Mouse (Mus musculus) spleen, adult 18-20 months (tissue): ENCODE measurements around the gene Scn1b.

ENCODE experiments used
- DNase-seq, 2 experiments: peaks; one replicate each; pipeline ENCODE4 v3.0.0; 2022; ENCODE audit warnings: mixed read lengths in 2 of 2

Gene Scn1b

DNA sequence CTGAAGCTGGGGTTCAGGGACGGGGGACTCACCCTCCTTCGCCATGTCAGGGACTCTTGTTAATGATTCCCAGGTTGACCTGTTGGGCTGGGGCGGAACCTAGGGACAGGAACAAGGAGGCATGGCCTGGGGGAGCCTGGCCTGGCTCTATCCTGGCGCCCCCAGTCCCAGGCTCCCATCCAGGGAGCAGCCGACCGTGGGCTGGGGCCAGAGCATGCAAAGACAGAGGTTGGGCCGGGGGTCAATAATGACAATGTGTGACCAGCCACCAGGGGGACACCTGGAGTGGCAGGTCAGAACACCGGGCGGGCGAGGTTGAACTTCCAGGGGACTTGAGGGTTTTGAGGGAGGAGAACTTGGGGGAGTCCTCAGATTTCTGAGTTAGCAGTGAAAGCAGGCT lies 12.2 kb downstream of the Scn1b start:
- no peak for DNase-seq

DNA sequence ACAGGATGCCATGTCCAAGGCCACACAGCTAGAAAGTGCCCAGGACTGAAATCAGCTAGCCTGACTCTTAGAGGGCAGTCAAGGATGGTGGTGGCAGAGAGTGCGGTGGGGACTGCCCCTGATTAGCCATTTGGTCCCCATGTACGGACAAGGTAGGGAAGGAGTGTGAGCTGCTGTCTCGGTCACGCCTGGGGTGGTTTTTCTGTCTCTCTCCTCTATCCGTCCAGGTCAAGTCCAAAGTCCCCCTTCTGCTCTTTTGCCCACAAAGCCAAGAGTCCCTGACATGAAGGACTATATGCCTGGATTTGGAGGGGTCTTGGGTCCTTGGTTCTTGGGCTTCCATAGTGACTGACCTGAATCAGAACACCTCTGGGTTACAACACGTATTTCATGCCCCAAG lies 13.0 kb downstream of the Scn1b start:
- DNase-seq, result no peak

DNA sequence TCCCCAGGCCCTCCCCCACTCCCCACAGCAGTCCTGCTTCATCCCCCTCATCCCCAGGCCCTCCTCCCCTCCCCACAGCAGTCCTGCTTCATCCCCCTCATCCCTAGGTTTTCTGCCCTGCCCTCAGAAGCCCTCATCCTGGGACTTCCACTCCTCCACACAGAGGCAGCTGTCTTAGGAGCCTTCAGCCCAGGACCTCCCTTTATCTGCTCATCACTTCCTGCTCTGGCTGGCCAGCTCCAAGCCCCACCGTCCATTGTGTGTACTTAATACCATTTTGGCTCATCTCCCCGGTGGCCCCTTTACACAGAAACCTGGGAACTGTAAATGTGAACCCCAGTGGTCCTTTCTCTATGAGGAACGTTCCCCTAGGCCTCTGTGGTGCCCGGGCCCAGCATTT lies 14.8 kb downstream of the Scn1b start:
- DNase-seq, result no peak

- DNase-seq, result no peak
Measured at GRCm38 (mm10) chr7:31110861-31111385, 15.9 kb downstream of the Scn1b start.

DNA sequence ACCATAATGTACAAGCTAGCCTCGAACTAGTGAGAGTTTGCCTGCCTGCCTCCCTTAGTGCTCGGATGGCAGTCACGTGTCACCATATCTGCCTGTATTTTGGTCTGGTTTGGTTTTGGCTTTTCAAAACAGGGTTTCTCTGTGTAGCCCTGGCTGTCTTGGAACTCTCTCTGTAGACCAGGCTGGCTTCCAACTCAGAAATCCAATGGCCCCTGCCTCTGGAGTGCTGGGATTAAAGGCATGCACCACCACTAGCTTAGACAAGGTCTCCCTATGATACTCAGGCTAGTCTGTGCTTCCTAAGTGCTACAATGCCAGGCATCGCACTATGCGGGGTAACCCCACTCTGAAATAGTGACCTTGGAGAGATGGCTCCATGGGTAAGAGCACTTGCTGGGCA lies 17.0 kb downstream of the Scn1b start:
- no peak for DNase-seq

GRCm38 (mm10) chr7:31109091-31109490 lies 17.7 kb downstream of the Scn1b start:
- no peak for DNase-seq

- DNase-seq, result no peak
Measured at GRCm38 (mm10) chr7:31107781-31108180, 19.0 kb downstream of the Scn1b start.

GRCm38 (mm10) chr7:31106166-31106565 lies 20.6 kb downstream of the Scn1b start:
- no peak for DNase-seq

- DNase-seq, result peak in 1 of 2 experiments; percentile 53
Measured at GRCm38 (mm10) chr7:31105061-31105768, 21.6 kb downstream of the Scn1b start.

DNA sequence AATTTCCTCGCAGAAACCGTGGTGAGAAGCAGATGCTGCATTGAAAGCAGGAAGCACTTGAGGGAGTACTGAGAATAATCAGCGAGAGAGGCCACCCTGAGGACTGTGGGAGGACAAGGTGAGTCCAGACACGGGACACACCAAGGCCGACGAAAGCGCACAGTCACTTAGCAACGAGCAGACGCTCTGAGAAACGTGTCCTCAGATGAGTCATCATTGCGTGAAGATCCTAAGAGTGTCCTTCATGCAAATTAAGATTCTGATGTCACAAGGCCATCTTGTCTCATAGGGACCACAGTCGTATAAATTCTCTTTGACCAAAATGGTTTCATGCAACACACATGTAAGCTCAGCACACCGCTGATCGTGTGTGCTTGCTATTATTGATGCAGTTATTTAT lies 26.0 kb downstream of the Scn1b start:
- no peak for DNase-seq

DNA sequence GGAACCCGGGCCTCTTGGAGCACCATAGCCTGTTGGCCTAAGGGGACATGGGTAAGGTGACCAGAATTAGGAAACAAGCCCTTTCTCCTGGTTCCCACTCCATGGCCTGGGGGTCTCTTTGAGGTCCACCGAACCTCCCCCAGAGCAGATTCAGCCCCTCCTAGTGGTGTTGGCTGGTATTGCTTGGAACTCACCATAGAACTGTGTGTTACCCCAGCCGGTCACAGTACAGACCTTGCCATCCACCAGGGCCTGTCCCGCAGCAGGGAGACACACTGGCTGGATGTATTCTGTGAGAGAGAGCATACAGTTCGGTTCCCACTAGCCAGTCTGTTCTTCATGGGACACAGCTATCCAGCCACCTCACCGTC lies 27.2 kb downstream of the Scn1b start:
- no peak for DNase-seq

GRCm38 (mm10) chr7:31098697-31099611 lies 27.8 kb downstream of the Scn1b start:
- DNase-seq, result no peak

GRCm38 (mm10) chr7:31097583-31098248 lies 29.1 kb downstream of the Scn1b start:
- peak; percentile 78 to 91 for DNase-seq

GRCm38 (mm10) chr7:31096892-31097564 lies 29.8 kb downstream of the Scn1b start:
- no peak for DNase-seq

DNA sequence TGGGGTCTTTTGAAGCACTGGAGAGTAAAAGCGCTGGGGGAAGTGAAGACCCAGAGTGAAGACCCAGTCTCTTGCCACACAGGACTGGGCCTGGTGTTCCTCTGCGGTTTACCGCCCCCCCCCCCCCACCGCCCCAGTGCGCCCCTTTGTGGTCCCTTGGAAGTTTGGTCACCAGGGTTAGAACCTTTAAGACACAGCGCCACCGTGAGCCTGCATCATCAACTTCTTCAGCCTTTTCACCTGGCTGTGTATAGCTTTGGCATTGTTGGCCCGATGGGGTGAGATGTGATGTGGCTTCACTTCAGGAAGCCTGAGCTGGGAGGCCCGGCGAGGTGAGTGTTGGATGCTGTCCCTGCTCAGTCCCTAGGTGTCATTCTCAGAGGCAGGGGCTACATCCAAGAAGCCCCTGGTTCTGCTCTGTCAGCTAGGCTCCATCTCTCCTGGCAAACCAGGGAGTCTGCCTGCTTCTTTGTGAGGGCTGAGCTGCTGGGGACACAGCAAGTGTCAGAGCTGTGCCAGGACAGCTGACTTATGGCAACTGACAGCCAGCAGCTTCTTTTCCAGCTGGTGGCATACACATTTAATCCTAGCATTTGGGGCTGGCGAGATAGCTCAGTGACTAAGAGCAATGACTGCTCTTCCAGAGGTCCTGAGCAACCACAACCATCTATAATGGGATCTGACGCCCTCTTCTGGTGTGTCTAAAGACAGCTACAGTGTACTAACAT lies 31.9 kb downstream of the Scn1b start:
- DNase-seq, result peak in 1 of 2 experiments; percentile 31

- DNase-seq, result peak in 1 of 2 experiments; percentile 30
Measured at GRCm38 (mm10) chr7:31089721-31090120, 37.1 kb downstream of the Scn1b start.

GRCm38 (mm10) chr7:31088206-31088605 lies 38.6 kb downstream of the Scn1b start:
- DNase-seq, result no peak

- DNase-seq, result no peak
Measured at GRCm38 (mm10) chr7:31087262-31087661, 39.5 kb downstream of the Scn1b start.

DNA sequence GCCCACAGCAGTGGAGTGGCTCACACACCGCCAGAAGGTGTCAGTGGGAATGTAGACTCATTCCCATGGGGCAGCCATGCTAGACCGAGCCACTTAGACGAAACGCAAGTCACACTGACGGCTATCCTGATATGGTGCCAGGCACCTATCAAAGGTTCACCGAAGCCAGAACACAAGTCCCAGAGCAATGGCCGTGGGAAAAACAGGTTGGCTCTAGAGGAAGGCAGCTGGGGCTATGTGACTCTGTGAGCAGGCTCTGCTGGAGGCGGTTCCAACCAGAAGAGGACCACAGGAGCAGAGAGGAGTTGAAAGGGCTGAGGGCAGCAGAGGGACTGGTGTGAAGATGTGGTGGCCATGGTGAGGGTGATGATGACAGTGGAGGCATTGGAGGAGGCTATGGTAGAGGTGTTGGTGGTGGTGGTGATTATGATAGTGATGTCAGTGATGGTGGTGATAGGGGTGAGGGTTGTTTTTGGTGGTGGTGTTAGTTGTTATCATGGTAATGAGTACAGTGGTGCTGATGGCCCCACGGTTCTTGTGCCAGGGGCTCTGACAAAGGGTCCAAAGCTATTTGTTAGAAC lies 40.5 kb downstream of the Scn1b start:
- no peak for DNase-seq

- no peak for DNase-seq
Measured at GRCm38 (mm10) chr7:31085171-31085570, 41.6 kb downstream of the Scn1b start.

DNA sequence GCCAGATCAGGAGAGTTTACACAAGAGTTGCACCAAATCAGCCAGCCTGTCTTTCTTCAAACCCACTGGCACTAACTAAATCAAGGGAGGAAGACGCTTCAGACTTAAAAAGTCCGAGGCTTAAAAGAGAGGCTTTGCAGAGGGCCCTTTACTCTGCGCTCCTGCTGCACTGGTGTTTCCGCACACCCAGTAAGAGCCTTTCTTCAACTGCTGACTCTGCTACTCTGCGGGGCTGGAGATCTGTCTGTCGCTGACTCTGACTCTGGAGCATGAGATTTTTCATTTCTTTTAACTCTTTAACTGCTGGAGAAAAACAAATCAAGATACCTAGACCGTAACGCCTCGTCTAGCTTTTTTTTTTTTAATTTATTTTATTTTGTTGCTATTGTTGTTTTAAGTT lies 42.7 kb downstream of the Scn1b start:
- no peak for DNase-seq
